Mouse (Mus musculus): ENCODE data around the gene Noc4l.

Noc4l gene

GRCm38 (mm10) chr5:110608941-110609340 is 44.3 kb downstream of the Noc4l start:
- no peak for DNase-seq (ENCODE audit: low spot score)

GRCm38 (mm10) chr5:110608336-110608735 is 44.9 kb downstream of the Noc4l start:
- DNase-seq (ENCODE audit: low spot score): no peak

GRCm38 (mm10) chr5:110607767-110608166 is 45.5 kb downstream of the Noc4l start:
- DNase-seq (ENCODE audit: low spot score): no peak

- DNase-seq (ENCODE audit: low spot score): no peak
Observed at GRCm38 (mm10) chr5:110605531-110606221, 47.5 kb downstream of the Noc4l start.

- no peak for DNase-seq (ENCODE audit: low spot score)
Observed at GRCm38 (mm10) chr5:110604311-110604710, 48.9 kb downstream of the Noc4l start.

- no peak for DNase-seq (ENCODE audit: low spot score)
Observed at GRCm38 (mm10) chr5:110603016-110603685, 50.1 kb downstream of the Noc4l start.
